Mouse (Mus musculus) ES-E14 (cell line): ENCODE measurements around the gene Armt1. TPM values are rescaled to one million over a fixed set of nuclear protein-coding genes. Genes with fewer than 3 reads are reported as not detected.

Experiments
- DNase-seq: peaks from one replicate; pipeline ENCODE4 v3.0.0-alpha.2; 2013; ENCODE audit warnings: low read depth, low spot score
- H3K27ac ChIP-seq: 2 replicates; pipeline ENCODE4 v1.5.1; 2012; ENCODE audit warnings: low read depth, mild to moderate bottlenecking, low read length, moderate library complexity, mixed read lengths; ENCODE audit not compliant: poor library complexity, insufficient read depth, severe bottlenecking
- H3K36me3 ChIP-seq: 2 replicates; pipeline ENCODE4 v1.6.1; 2012; ENCODE audit warnings: mild to moderate bottlenecking, low read length, moderate library complexity, mixed read lengths; ENCODE audit not compliant: control insufficient read depth, poor library complexity, insufficient read depth, severe bottlenecking
- H3K4me1 ChIP-seq, 2 experiments: fragments of 150-350 bp in 1 of 2; sonication (generic) in 1 of 2; 2 replicates each; pipeline ENCODE4 v1.6.1; 2012; ENCODE audit warnings: low read length in 2 of 2, mild to moderate bottlenecking in 1 of 2, mixed read lengths in 1 of 2; ENCODE audit not compliant: control insufficient read depth in 2 of 2, insufficient read depth in 2 of 2, poor library complexity in 1 of 2
- H3K4me3 ChIP-seq, 2 experiments: fragments of 150-350 bp in 1 of 2; sonication (generic) in 1 of 2; 2 replicates each; pipeline ENCODE4 v1.5.1; 2012; ENCODE audit warnings: low read length in 2 of 2, low read depth in 1 of 2, mild to moderate bottlenecking in 1 of 2, mixed read lengths in 1 of 2; ENCODE audit not compliant: insufficient read depth in 1 of 2, poor library complexity in 1 of 2, severe bottlenecking in 1 of 2
- H3K9ac ChIP-seq: 2 replicates; pipeline ENCODE4 v1.6.1; 2012; ENCODE audit warnings: low read depth, mild to moderate bottlenecking, low read length, mixed read lengths; ENCODE audit not compliant: poor library complexity, insufficient read depth, severe bottlenecking
- H3K9me3 ChIP-seq: fragments of 150-350 bp; sonication (generic); 2 replicates; pipeline ENCODE4 v1.6.1; 2012; ENCODE audit warnings: low read depth, mild to moderate bottlenecking, low read length; ENCODE audit not compliant: control insufficient read depth, insufficient read depth
- CHD2 ChIP-seq: IDR thresholded peaks from 2 replicates; pipeline ENCODE4 v1.6.1; 2014; ENCODE audit warnings: mild to moderate bottlenecking, low read depth, low read length, inconsistent platforms
- HCFC1 ChIP-seq: IDR thresholded peaks from 2 replicates; pipeline ENCODE4 v1.6.1; 2012; ENCODE audit warnings: low read length, inconsistent platforms, borderline replicate concordance; ENCODE audit not compliant: insufficient read depth
- MAFK ChIP-seq: IDR thresholded peaks from 2 replicates; pipeline ENCODE4 v1.6.1; 2014; ENCODE audit warnings: mild to moderate bottlenecking, low read depth, low read length, inconsistent platforms; ENCODE audit not compliant: insufficient read depth
- ZC3H11A ChIP-seq: IDR thresholded peaks from 2 replicates; pipeline ENCODE4 v1.6.1; 2012; ENCODE audit warnings: low read depth, mild to moderate bottlenecking, inconsistent platforms, low read length, borderline replicate concordance
- ZNF384 ChIP-seq: IDR thresholded peaks from 2 replicates; pipeline ENCODE4 v1.6.1; 2012; ENCODE audit warnings: low read depth, low read length, inconsistent platforms
- in situ Hi-C, 2 experiments: fragments of 600-800 bp; cut with MboI; formaldehyde crosslinking; loops; one replicate each; pipeline ENCODE4 v1.15.1; 2025; ENCODE audit warnings: low sequenced_read_pairs in 2 of 2, inconsistent platforms in 1 of 2; ENCODE audit not compliant: unreplicated experiment in 2 of 2
- total RNA-seq: library from RNA; depleted of rRNA; stranded (reverse); fragments of 300-350 nt; gene quantifications from 2 replicates; pipeline ENCODE4 v1.2.3, GENCODE M21; 2012; rRNA removed

Armt1 gene
- total RNA-seq, 1 experiment = 19.0 TPM

GRCm38 (mm10) chr10:4492909-4493308 is 60.6 kb downstream of the Armt1 start:
- H3K4me1 ChIP-seq = peaks cover 5 to 6% of the 10 kb centered on the region in 2 experiments; a peak in 2 of 4 replicates
- H3K4me3 ChIP-seq = no peak overlapping the region
- in situ Hi-C loops = no loop called here
- H3K27ac ChIP-seq = no peak overlapping the region
- H3K36me3 ChIP-seq = no peaks in the 10 kb centered on the region
- TF ChIP-seq MAFK = no peak
- no peak for TF ChIP-seq ZC3H11A
- TF ChIP-seq HCFC1 = no peak
- TF ChIP-seq CHD2 = no peak
- no peak for TF ChIP-seq ZNF384
- peak; percentile 80 for DNase-seq
- H3K9me3 ChIP-seq = no peaks in the 10 kb centered on the region
- H3K9ac ChIP-seq = no peak overlapping the region

GRCm38 (mm10) chr10:4503251-4503650 is 71.0 kb downstream of the Armt1 start:
- Histone ChIP-seq H3K4me1 (no peaks in the 10 kb centered on the region), H3K36me3 (no peaks in the 10 kb centered on the region), H3K9me3 (no peaks in the 10 kb centered on the region), H3K4me3 (no peak overlapping the region), H3K9ac (no peak overlapping the region), H3K27ac (no peak overlapping the region)
- no peak for TF ChIP-seq MAFK
- TF ChIP-seq HCFC1 = no peak
- no peak for TF ChIP-seq CHD2
- TF ChIP-seq ZNF384 = no peak
- no peak for TF ChIP-seq ZC3H11A
- in situ Hi-C loops = no loop called here
- DNase-seq = no peak

Other genes starting within 250 kb of the Armt1 start
- gene Akap12, start 166.1 kb upstream of the Armt1 start, total RNA-seq = 346 and 466 TPM in 2 replicates
- 11.9 and 14.7 TPM in 2 replicates for gene Zbtb2, start 44.4 kb upstream of the Armt1 start, total RNA-seq
- 31.8 and 35.1 TPM in 2 replicates for gene Rmnd1, start 79 bp upstream of the Armt1 start, total RNA-seq
- 0.22 and 0.32 TPM in 2 replicates for gene Ccdc170, start 50.0 kb downstream of the Armt1 start, total RNA-seq
- 0.09 TPM in 1 of 2 replicates, not detected in the other for gene Esr1, start 179.1 kb downstream of the Armt1 start, total RNA-seq